Mouse (Mus musculus) intestine, embryonic 14.5 days (tissue): ENCODE measurements at regions not wholly inside any gene's neighbourhood (a gene's known extent, or its start where the extent isn't known, plus 50 kb on each side); places are given as distances from the start of the nearest gene placed in this dataset.

ENCODE experiments used
- ATAC-seq: fragments of 200-750 bp; cut with Nextera tagmentation; replicated peaks from 2 replicates; pipeline ENCODE4 v1.8.0; 2017; ENCODE audit warnings: low read depth, moderate number of reproducible peaks, moderate TSS enrichment, moderate library complexity; ENCODE audit not compliant: low FRiP score, low TSS enrichment
- DNase-seq: peaks from one replicate; pipeline ENCODE4 v3.0.0-alpha.2; 2018; ENCODE audit warnings: low spot score
- H3K27ac ChIP-seq: fragments of 300-500 bp; sonication (generic); 2 replicates; pipeline ENCODE4 v1.5.1; 2014; ENCODE audit warnings: low read depth, mild to moderate bottlenecking, control low read depth
- H3K27me3 ChIP-seq: fragments of 300-500 bp; sonication (generic); replicated peaks from 2 replicates; pipeline ENCODE4 v1.6.1; 2014; ENCODE audit warnings: low read length, control low read depth; ENCODE audit not compliant: control insufficient read depth, insufficient read depth
- H3K36me3 ChIP-seq: fragments of 300-500 bp; sonication (generic); 2 replicates; pipeline ENCODE4 v1.6.1; 2014; ENCODE audit warnings: low read length, control low read depth; ENCODE audit not compliant: control insufficient read depth, insufficient read depth
- H3K4me1 ChIP-seq: fragments of 300-500 bp; sonication (generic); replicated peaks from 2 replicates; pipeline ENCODE4 v1.6.1; 2014; ENCODE audit warnings: low read length, control low read depth, mixed read lengths; ENCODE audit not compliant: control insufficient read depth, insufficient read depth
- H3K4me2 ChIP-seq: fragments of 300-500 bp; sonication (generic); 2 replicates; pipeline ENCODE4 v1.6.1; 2014; ENCODE audit warnings: low read length
- H3K4me3 ChIP-seq: fragments of 300-500 bp; sonication (generic); 2 replicates; pipeline ENCODE4 v1.5.1; 2014; ENCODE audit warnings: low read depth, low read length, control low read depth, mixed read lengths
- H3K9ac ChIP-seq: fragments of 300-500 bp; sonication (generic); 2 replicates; pipeline ENCODE4 v1.6.1; 2014; ENCODE audit warnings: mild to moderate bottlenecking, low read length
- H3K9me3 ChIP-seq: fragments of 300-500 bp; sonication (generic); 2 replicates; pipeline ENCODE4 v1.6.1; 2016; ENCODE audit warnings: low read length, control low read depth; ENCODE audit not compliant: control insufficient read depth
- WGBS: fragments of 180-500 bp; shearing (Covaris S2); extraction: QIAGEN DNeasy Blood & Tissue Kit; methylation state at CpG from one replicate; pipeline ENCODE4 v1.1.7; 2014; 5-methylcytosine and 5-hydroxymethylcytosine counted together

DNA sequence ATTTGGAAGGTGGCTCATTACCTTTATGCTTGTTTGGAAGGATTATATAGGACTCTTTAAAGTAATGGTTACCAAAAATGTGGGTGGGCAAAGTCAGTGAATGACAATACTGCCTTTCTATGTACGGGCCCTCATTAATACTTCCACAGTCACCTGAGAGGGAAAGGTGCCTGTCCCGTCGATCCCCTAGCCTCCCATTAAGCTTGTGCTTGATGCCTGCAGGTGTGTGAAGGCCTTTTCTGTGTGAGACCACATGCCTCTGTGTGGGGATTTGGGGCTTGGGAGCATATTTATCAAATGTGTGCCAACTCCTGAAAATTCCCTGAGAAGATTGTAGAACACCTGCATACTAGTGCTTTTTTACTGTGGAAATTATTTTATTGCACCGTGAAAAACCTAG, 377.4 kb upstream of the Fam92a start:
- Histone ChIP-seq H3K4me1 (no peaks in the 10 kb centered on the region), H3K9me3 (no peaks in the 10 kb centered on the region), H3K4me2 (no peak overlapping the region), H3K36me3 (no peaks in the 10 kb centered on the region), H3K9ac (no peak overlapping the region), H3K27me3 (no peaks in the 10 kb centered on the region), H3K27ac (no peak overlapping the region), H3K4me3 (no peak overlapping the region)
- DNase-seq = no peak
- 91% methylated on average over 4 of the region's 4 CpGs for WGBS
- no peak for ATAC-seq

DNA sequence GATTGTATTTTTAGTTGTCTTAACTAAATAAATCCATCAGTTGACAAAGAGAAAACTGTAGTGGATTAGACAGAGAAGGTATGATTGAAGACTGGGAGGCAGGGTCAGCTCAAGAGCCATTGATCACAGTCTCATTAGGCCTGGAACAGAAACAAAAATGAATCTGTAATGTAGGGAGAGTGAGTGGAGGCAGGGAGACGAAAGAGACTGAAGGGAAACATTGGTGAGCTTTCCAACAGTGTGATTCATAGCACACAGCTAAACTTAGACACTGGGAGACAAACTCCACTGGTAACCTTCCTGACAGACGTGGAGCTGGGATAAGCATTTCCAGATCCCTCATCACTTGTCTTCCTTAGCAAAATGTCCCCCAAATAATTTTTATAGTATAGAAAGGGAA, 372.1 kb upstream of the Fam92a start:
- Histone ChIP-seq H3K36me3 (no peaks in the 10 kb centered on the region), H3K4me1 (peaks cover 3% of the 10 kb centered on the region; the same call in 1 of the 2 replicates), H3K4me2 (no peak overlapping the region), H3K9ac (no peak overlapping the region), H3K9me3 (no peaks in the 10 kb centered on the region), H3K4me3 (no peak overlapping the region), H3K27ac (no peak overlapping the region), H3K27me3 (no peaks in the 10 kb centered on the region)
- ATAC-seq (no peak), DNase-seq (no peak)
- 46% methylated on average over 2 of the region's 2 CpGs for WGBS

DNA sequence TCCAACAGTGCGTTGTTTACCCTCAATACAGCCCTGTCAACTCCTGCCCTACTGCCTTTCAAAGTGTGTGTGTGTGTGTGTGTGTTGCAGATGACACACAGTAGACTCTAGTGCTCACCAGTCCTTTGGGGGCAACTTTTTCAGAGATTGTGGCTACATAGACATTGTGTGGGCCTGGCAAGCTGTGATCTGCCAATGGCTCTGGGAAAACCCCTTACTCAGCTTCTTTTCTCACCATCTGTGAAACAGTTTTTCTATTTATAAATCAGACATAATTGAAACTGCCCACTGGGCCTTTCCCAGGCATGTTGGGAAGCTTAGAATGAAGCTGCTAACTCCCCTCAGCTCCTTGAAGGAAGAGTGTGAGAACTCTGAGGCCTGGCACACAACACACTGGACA, 369.7 kb upstream of the Fam92a start:
- Histone ChIP-seq H3K36me3 (no peaks in the 10 kb centered on the region), H3K27ac (no peak overlapping the region), H3K9me3 (no peaks in the 10 kb centered on the region), H3K4me1 (peaks cover 6% of the 10 kb centered on the region; the same call in 1 of the 2 replicates), H3K9ac (no peak overlapping the region), H3K27me3 (no peaks in the 10 kb centered on the region), H3K4me3 (no peak overlapping the region), H3K4me2 (no peak overlapping the region)
- ATAC-seq (no peak), DNase-seq (no peak)
- WGBS = 89% methylated on average over 1 of the region's 1 CpGs

DNA sequence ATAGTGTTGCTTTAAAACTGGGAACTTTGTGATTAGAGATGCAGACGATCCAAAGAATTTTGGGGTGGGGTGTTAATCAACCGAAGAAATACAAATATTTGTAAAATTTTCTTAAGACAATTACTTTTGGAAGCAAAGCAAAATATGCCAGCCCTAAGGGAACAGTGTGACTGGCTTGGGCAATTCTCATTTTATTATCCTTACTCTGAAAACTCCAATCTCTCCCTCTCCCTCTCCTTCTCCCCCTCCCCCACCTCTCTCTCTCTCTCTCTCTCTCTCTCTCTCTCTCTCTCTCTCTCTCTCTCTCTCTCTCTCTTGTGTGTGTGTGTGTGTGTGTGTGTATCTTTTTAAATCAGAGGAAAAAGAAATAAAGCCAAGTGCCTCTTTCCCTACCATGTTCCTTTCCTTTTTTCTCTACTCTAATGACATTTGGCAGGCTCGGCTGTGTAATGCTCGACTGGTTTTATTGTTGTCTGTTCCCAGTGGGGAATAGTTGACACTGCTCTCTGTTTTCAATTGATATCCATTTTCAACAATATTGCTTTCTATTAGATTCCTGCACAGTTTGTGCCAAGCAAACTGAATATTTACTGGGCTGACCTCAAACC, 367.5 kb upstream of the Fam92a start:
- Histone ChIP-seq H3K36me3 (no peaks in the 10 kb centered on the region), H3K4me1 (peaks cover 6% of the 10 kb centered on the region; the same call in 1 of the 2 replicates), H3K9me3 (no peaks in the 10 kb centered on the region), H3K27ac (no peak overlapping the region), H3K9ac (no peak overlapping the region), H3K4me3 (no peak overlapping the region), H3K27me3 (no peaks in the 10 kb centered on the region), H3K4me2 (peak overlapping the region; percentile 40)
- 30% methylated on average over 4 of the region's 4 CpGs for WGBS
- ATAC-seq = no peak
- DNase-seq = no peak

DNA sequence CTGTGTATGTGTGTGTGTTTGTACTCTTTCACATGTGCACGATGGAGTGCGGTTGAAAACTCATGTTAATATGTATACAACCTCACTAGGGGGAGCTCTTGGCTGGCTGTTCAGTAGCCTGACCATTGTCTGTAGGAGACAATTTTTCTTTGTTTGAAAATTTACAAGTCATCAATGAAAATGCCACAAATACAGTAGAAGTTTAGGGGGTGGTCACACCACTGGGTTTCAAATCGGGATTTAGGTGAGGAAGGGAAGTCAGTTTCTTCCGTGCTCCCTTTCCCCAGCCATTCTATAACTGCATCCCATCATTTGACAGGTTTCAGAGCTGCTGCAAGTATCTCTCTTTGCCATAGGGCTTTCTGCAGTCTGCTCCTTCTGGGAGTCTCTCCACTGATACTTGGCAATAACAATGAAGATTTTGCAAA, 366.9 kb upstream of the Fam92a start:
- Histone ChIP-seq H3K36me3 (no peaks in the 10 kb centered on the region), H3K27me3 (no peaks in the 10 kb centered on the region), H3K9me3 (no peaks in the 10 kb centered on the region), H3K4me2 (peak overlapping the region; percentile 40), H3K9ac (no peak overlapping the region), H3K4me3 (no peak overlapping the region), H3K27ac (no peak overlapping the region), H3K4me1 (peaks cover 6% of the 10 kb centered on the region; the same call in 1 of the 2 replicates)
- ATAC-seq (no peak), DNase-seq (peak; percentile 65)
- 5% methylated on average over 4 of the region's 4 CpGs for WGBS

DNA sequence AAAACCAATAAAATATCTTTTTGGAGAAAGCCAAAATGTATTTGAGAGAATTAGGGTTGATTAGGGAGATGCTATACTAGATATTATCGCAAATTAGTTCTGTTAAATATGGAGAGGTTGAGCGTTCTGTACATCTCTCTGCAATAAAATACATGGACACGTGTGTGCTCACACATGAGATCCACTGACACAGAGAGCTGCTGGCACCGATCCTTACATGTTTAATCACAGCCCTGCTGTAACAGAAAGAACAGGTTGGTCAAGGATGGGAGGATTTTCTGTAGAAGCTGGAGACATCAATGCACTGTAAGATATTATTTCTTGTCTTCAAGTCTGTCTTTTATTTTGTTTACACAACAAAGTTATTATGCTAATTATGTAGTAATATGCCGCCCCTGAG, 366.2 kb upstream of the Fam92a start:
- H3K4me1 ChIP-seq = peaks cover 6% of the 10 kb centered on the region; the same call in 1 of the 2 replicates
- H3K9me3 ChIP-seq = no peaks in the 10 kb centered on the region
- ATAC-seq = no peak
- DNase-seq = no peak
- H3K36me3 ChIP-seq = no peaks in the 10 kb centered on the region
- no peaks in the 10 kb centered on the region for H3K27me3 ChIP-seq
- H3K27ac ChIP-seq = no peak overlapping the region
- no peak overlapping the region for H3K9ac ChIP-seq
- no peak overlapping the region for H3K4me3 ChIP-seq
- 76% methylated on average over 5 of the region's 5 CpGs for WGBS
- no peak overlapping the region for H3K4me2 ChIP-seq

DNA sequence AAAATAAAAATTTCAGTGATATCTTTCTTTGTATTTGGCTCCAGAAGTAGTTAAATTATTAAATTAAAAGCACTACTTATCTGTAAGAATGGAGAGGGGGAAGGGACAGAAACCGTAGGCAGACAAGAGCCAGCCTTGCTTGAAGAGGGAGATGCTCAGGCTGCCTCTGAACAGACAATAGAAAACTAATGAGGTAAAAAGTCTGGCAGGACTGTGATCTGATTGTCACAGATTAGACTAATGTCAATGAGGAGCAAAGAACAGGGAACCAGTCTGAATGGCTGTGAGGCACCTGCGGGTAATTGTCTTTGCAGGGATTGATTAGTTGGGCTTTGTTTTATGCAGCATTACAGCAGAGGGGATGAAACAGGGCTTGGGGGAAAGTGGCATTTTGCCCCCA, 362.3 kb upstream of the Fam92a start:
- Histone ChIP-seq H3K9me3 (no peaks in the 10 kb centered on the region), H3K4me2 (no peak overlapping the region), H3K27ac (no peak overlapping the region), H3K4me3 (no peak overlapping the region), H3K4me1 (peaks cover 5% of the 10 kb centered on the region; the same call in 1 of the 2 replicates), H3K27me3 (no peaks in the 10 kb centered on the region), H3K9ac (no peak overlapping the region), H3K36me3 (no peaks in the 10 kb centered on the region)
- ATAC-seq (no peak), DNase-seq (no peak)
- 48% methylated on average over 2 of the region's 2 CpGs for WGBS

DNA sequence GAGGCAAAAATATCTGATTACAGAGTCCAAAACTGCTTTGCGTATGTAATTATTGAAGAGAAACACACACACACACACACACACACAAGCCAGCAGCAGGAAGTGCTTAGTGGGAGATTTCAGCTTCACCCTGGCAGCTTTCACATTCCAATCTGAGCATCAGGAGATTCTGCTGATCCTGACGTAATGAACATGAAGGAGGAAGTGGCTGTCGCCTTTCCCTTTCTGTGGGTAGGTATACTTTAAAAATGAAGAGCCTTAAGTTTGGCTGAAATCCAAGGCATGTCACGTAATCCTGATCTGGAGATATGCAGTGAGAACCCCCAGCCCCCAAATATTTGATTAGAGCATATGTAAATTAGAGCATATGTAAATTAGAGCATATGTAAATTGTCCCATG, 361.1 kb upstream of the Fam92a start:
- DNase-seq (no peak), ATAC-seq (no peak)
- 51% methylated on average over 4 of the region's 4 CpGs for WGBS
- H3K9ac ChIP-seq = no peak overlapping the region
- H3K36me3 ChIP-seq = no peaks in the 10 kb centered on the region
- H3K27me3 ChIP-seq = no peaks in the 10 kb centered on the region
- H3K4me1 ChIP-seq = no peaks in the 10 kb centered on the region
- no peaks in the 10 kb centered on the region for H3K9me3 ChIP-seq
- H3K4me2 ChIP-seq = no peak overlapping the region
- no peak overlapping the region for H3K4me3 ChIP-seq
- no peak overlapping the region for H3K27ac ChIP-seq

DNA sequence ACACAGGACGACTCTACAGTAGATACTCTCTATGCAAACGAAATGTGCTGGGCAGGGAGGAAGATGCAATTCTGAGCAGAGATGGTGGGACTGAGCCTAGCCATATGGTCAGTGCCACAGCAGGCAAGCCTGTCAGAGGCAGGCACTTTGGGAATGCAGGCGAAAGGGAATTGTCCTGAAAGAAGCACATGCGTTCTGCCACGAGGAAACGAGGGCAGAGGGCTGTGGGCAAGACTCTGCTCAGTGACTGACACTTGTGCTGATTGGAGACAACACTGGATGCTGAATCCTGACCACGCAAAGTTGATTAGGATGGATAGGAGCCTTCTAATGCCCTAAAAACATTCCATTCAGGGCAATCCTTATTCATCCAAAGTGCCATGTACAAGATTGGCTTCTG, 350.5 kb upstream of the Fam92a start:
- no peak for ATAC-seq
- DNase-seq = no peak
- H3K27ac ChIP-seq = no peak overlapping the region
- H3K4me2 ChIP-seq = no peak overlapping the region
- H3K4me1 ChIP-seq = no peaks in the 10 kb centered on the region
- H3K9me3 ChIP-seq = no peaks in the 10 kb centered on the region
- no peak overlapping the region for H3K4me3 ChIP-seq
- H3K36me3 ChIP-seq = no peaks in the 10 kb centered on the region
- H3K9ac ChIP-seq = no peak overlapping the region
- no peaks in the 10 kb centered on the region for H3K27me3 ChIP-seq
- 67% methylated on average over 7 of the region's 7 CpGs for WGBS
